Mouse (Mus musculus) MEL (cell line): Measurements from ENCODE around the gene Phlda2. TPM values are rescaled to one million over a fixed set of nuclear protein-coding genes. Genes with fewer than 3 reads are reported as not detected.

Experiments
- DNase-seq: peaks from one replicate; pipeline ENCODE4 v3.0.0; 2011; ENCODE audit warnings: low read depth, low spot score
- H3K27ac ChIP-seq: 2 replicates; pipeline ENCODE4 v1.5.1; 2012; ENCODE audit warnings: low read depth, mild to moderate bottlenecking, control low read depth, low read length, moderate library complexity; ENCODE audit not compliant: control insufficient read depth
- H3K27me3 ChIP-seq, 2 experiments: fragments of 150-350 bp in 1 of 2; sonication (generic) in 1 of 2; 2 replicates each; pipeline ENCODE4 v1.6.1; 2012; ENCODE audit warnings: low read length in 2 of 2, mild to moderate bottlenecking in 2 of 2, improper control_type of control experiment in 1 of 2, moderate library complexity in 1 of 2; ENCODE audit not compliant: insufficient read depth in 2 of 2, control insufficient read depth in 1 of 2
- H3K36me3 ChIP-seq, 2 experiments: 2 replicates each; pipeline ENCODE4 v1.6.1; 2012 to 2014; ENCODE audit warnings: low read length in 2 of 2, improper control_type of control experiment in 1 of 2, inconsistent platforms in 1 of 2, mild to moderate bottlenecking in 1 of 2; ENCODE audit not compliant: insufficient read depth in 2 of 2, control insufficient read depth in 1 of 2
- H3K4me1 ChIP-seq, 2 experiments: fragments of 150-350 bp in 1 of 2; sonication (generic) in 1 of 2; 2 replicates each; pipeline ENCODE4 v1.6.1; 2012; ENCODE audit warnings: low read length in 2 of 2, improper control_type of control experiment in 1 of 2, mild to moderate bottlenecking in 1 of 2; ENCODE audit not compliant: insufficient read depth in 2 of 2, control insufficient read depth in 1 of 2
- H3K4me3 ChIP-seq, 2 experiments: fragments of 150-350 bp in 1 of 2; sonication (generic) in 1 of 2; 2 replicates each; pipeline ENCODE4 v1.5.1; 2012; ENCODE audit warnings: low read depth in 2 of 2, low read length in 2 of 2, mild to moderate bottlenecking in 2 of 2, moderate library complexity in 2 of 2, control low read depth in 1 of 2, improper control_type of control experiment in 1 of 2; ENCODE audit not compliant: control insufficient read depth in 1 of 2, insufficient read depth in 1 of 2
- H3K79me2 ChIP-seq: 2 replicates; pipeline ENCODE4 v1.6.1; 2012; ENCODE audit warnings: mild to moderate bottlenecking, low read length, moderate library complexity; ENCODE audit not compliant: control insufficient read depth, poor library complexity, insufficient read depth
- H3K9ac ChIP-seq: 2 replicates; pipeline ENCODE4 v1.6.1; 2012; ENCODE audit warnings: low read depth, mild to moderate bottlenecking, control low read depth, low read length, moderate library complexity; ENCODE audit not compliant: control insufficient read depth, poor library complexity, severe bottlenecking
- H3K9me3 ChIP-seq: fragments of 150-350 bp; sonication (generic); replicated peaks from 2 replicates; pipeline ENCODE4 v1.6.1; 2012; ENCODE audit warnings: mild to moderate bottlenecking, low read length, improper control_type of control experiment, moderate library complexity; ENCODE audit not compliant: insufficient read depth
- CTCF ChIP-seq, 3 experiments: IDR thresholded peaks in 2 of 3; conservative IDR thresholded peaks in 1 of 3; 2 replicates each; pipeline ENCODE4 v1.5.1; 2011 to 2012; ENCODE audit warnings: low read length in 3 of 3, low read depth in 2 of 3, mild to moderate bottlenecking in 2 of 3, improper control_type of control experiment in 1 of 3, inconsistent platforms in 1 of 3, mixed read lengths in 1 of 3, moderate library complexity in 1 of 3; ENCODE audit not compliant: control insufficient read depth in 1 of 3, insufficient read depth in 1 of 3, poor library complexity in 1 of 3, severe bottlenecking in 1 of 3
- E2F4 ChIP-seq: IDR thresholded peaks from 2 replicates; pipeline ENCODE4 v1.6.1; 2011; ENCODE audit warnings: low read depth, low read length, improper control_type of control experiment, borderline replicate concordance
- ETS1 ChIP-seq: IDR thresholded peaks from 2 replicates; pipeline ENCODE4 v1.6.1; 2012; ENCODE audit warnings: low read depth, mild to moderate bottlenecking, inconsistent platforms, low read length, improper control_type of control experiment, moderate library complexity
- GABPA ChIP-seq: IDR thresholded peaks from 2 replicates; pipeline ENCODE4 v1.6.1; 2012; ENCODE audit warnings: low read depth, mild to moderate bottlenecking, inconsistent platforms, low read length, improper control_type of control experiment, moderate library complexity
- KAT2A ChIP-seq: conservative IDR thresholded peaks from 2 replicates; pipeline ENCODE4 v1.6.1; 2012; ENCODE audit warnings: low read depth, low read length, improper control_type of control experiment, inconsistent platforms
- MAFK ChIP-seq: IDR thresholded peaks from 2 replicates; pipeline ENCODE4 v1.6.1; 2011; ENCODE audit warnings: low read depth, mild to moderate bottlenecking, low read length, improper control_type of control experiment, borderline replicate concordance
- MAZ ChIP-seq: IDR thresholded peaks from 2 replicates; pipeline ENCODE4 v1.6.1; 2012; ENCODE audit warnings: low read depth, mild to moderate bottlenecking, inconsistent platforms, low read length, improper control_type of control experiment
- MEF2A ChIP-seq: IDR thresholded peaks from 2 replicates; pipeline ENCODE4 v1.6.1; 2014; ENCODE audit warnings: low read depth, mild to moderate bottlenecking, inconsistent platforms, low read length, improper control_type of control experiment; ENCODE audit not compliant: poor library complexity, insufficient replicate concordance, severe bottlenecking; ENCODE audit errors: extremely low read depth
- MYC ChIP-seq: IDR thresholded peaks from 2 replicates; pipeline ENCODE4 v1.6.1; 2011; ENCODE audit warnings: low read depth, mild to moderate bottlenecking, low read length, improper control_type of control experiment, moderate library complexity
- NRF1 ChIP-seq: IDR thresholded peaks from 2 replicates; pipeline ENCODE4 v1.6.1; 2014; ENCODE audit warnings: low read depth, mild to moderate bottlenecking, inconsistent platforms, low read length, improper control_type of control experiment, moderate library complexity; ENCODE audit not compliant: poor library complexity, insufficient read depth, severe bottlenecking
- POLR2A ChIP-seq, 2 experiments: IDR thresholded peaks; 2 replicates each; pipeline ENCODE4 v1.6.1; 2011 to 2012; ENCODE audit warnings: low read length in 2 of 2, mild to moderate bottlenecking in 2 of 2, control low read depth in 1 of 2, improper control_type of control experiment in 1 of 2, low read depth in 1 of 2, moderate library complexity in 1 of 2; ENCODE audit not compliant: control insufficient read depth in 1 of 2, insufficient read depth in 1 of 2, poor library complexity in 1 of 2
- RCOR1 ChIP-seq: IDR thresholded peaks from 2 replicates; pipeline ENCODE4 v1.6.1; 2012; ENCODE audit warnings: low read depth, mild to moderate bottlenecking, inconsistent platforms, low read length, improper control_type of control experiment
- TAL1 ChIP-seq: IDR thresholded peaks from 2 replicates; pipeline ENCODE4 v1.6.1; 2012; ENCODE audit warnings: mild to moderate bottlenecking, inconsistent platforms, low read length, moderate library complexity, mixed read lengths
- TBP ChIP-seq: IDR thresholded peaks from 2 replicates; pipeline ENCODE4 v1.8.0; 2011; ENCODE audit warnings: low read depth, low read length, improper control_type of control experiment
- TCF12 ChIP-seq: IDR thresholded peaks from 2 replicates; pipeline ENCODE4 v1.6.1; 2014; ENCODE audit warnings: low read depth, mild to moderate bottlenecking, inconsistent platforms, low read length, improper control_type of control experiment, moderate library complexity
- USF1 ChIP-seq: IDR thresholded peaks from 2 replicates; pipeline ENCODE4 v1.6.1; 2014; ENCODE audit warnings: low read depth, mild to moderate bottlenecking, inconsistent platforms, low read length, improper control_type of control experiment, moderate library complexity
- ZKSCAN1 ChIP-seq: IDR thresholded peaks from 2 replicates; pipeline ENCODE4 v1.6.1; 2012; ENCODE audit warnings: low read depth, mild to moderate bottlenecking, inconsistent platforms, low read length, improper control_type of control experiment, moderate library complexity
- ZMIZ1 ChIP-seq: IDR thresholded peaks from 2 replicates; pipeline ENCODE4 v1.6.1; 2012; ENCODE audit warnings: low read depth, mild to moderate bottlenecking, inconsistent platforms, low read length, improper control_type of control experiment, moderate library complexity
- polyA plus RNA-seq, 2 experiments: library from polyadenylated mRNA; stranded (reverse) in 1 of 2; unstranded in 1 of 2; fragments of >175 nt in 1 of 2; fragments of >200 nt in 1 of 2; gene quantifications; 2 replicates each; pipeline versions ENCODE4 v1.2.1 to v1.2.4; 2012; ENCODE audit warnings: low replicate concordance in 2 of 2, low read depth in 1 of 2; ENCODE audit not compliant: insufficient read length in 2 of 2, insufficient read depth in 1 of 2, missing spikeins in 1 of 2
- total RNA-seq: library from RNA; depleted of rRNA; stranded (reverse); fragments of 300-350 nt; gene quantifications from 2 replicates; pipeline ENCODE4 v1.2.3, GENCODE M21; 2012

Gene Phlda2
- total and polyA plus RNA-seq, 3 experiments: 152 to 253 TPM; not detected in 1

DNA sequence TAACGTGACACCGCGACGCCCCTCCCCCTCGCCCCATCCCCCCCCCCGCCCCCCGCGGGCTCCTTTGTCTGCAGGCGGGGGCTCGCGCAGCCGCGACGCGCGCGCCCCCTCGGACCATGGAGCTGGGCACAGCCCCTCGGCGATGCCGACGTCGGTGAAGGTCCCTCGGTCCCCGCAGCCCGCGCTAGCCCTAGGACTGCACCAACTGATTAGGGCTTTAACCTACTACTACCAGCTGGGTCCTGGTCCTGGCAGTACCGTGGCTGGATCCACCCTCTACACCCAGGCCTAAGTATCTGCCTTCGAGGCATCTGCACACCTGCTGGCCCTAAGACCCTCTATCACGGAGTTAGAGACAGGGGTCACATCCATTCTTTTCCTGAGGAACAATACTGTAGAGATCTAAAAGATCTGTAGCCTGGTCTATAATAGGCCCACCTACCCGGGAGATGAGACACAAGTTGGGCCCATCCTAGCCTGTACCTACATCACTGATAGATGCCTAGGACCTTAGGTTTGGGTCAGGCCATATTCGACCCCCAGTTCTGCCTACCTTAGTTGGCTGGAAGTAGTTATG is 41.6 kb downstream of the Phlda2 start:
- no peak for TF ChIP-seq MAFK
- no peak for TF ChIP-seq MYC
- TF ChIP-seq KAT2A: no peak
- TF ChIP-seq GABPA: no peak
- no peak for TF ChIP-seq ZKSCAN1
- no peak for TF ChIP-seq E2F4
- TF ChIP-seq NRF1: no peak
- no peak for TF ChIP-seq MAZ
- TF ChIP-seq ETS1: no peak
- no peak for TF ChIP-seq TAL1
- no peak for TF ChIP-seq CTCF (IDR thresholded peaks at IDR 0.05 in 2 of 3, conservative IDR thresholded peaks at IDR 0.05 in 1 of 3; ENCODE audit: control insufficient read depth in 1 of 3, insufficient read depth in 1 of 3, low read depth in 2 of 3, low read length in 3 of 3, poor library complexity in 1 of 3, severe bottlenecking in 1 of 3)
- TF ChIP-seq TCF12: no peak
- Histone ChIP-seq H3K27me3 (no peaks in the 10 kb centered on the region), H3K4me1 (peaks cover 0 to 21% of the 10 kb centered on the region in 2 experiments; a peak in 2 of 4 replicates), H3K36me3 (peaks cover 0 to 16% of the 10 kb centered on the region in 2 experiments; a peak in 2 of 4 replicates), H3K27ac (no peak overlapping the region), H3K79me2 (peaks cover 8% of the 10 kb centered on the region; the same call in 1 of the 2 replicates), H3K9ac (peak overlapping the region; percentile 49), H3K4me3 (peak overlapping the region; percentile 19 to 38; a peak in 3 of 4 replicates), H3K9me3 (no peaks in the 10 kb centered on the region)
- peak; percentile 41 for DNase-seq

DNA sequence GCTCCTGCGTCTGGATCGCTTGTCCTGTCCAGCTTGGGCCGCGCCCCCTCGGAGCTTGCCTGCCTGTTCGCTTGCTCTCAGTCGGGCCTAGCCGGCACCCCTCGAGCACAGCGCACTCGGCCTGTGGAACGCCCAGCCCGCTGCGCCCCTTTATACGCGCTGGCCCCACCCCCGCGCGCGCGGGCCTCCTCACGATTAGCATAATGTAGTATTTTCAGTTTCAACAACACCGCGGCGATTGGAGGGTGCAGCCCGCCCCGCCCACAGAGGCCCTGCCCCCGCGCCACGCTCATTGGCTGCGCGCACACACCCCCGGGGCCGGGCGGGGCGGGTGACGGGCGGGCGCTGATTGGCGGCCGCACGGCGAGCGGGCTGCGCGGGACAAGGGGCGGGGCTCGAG is 42.1 kb downstream of the Phlda2 start, which contains the start of gene Cdkn1c:
Gene Cdkn1c (minus strand): TSS at position 177 of the 400 bp plus-strand sequence.
- H3K27me3 ChIP-seq: no peaks in the 10 kb centered on the region
- H3K9me3 ChIP-seq: no peaks in the 10 kb centered on the region
- H3K27ac ChIP-seq: no peak within 1 kb of the TSS
- peaks cover 0 to 18% of the 10 kb centered on the region in 2 experiments; a peak in 2 of 4 replicates for H3K4me1 ChIP-seq
- peak within 1 kb of the TSS; percentile 19 to 38; a peak in 3 of 4 replicates for H3K4me3 ChIP-seq
- peak within 1 kb of the TSS; percentile 49 for H3K9ac ChIP-seq
- H3K79me2 ChIP-seq: peaks cover 7% of the 10 kb centered on the region; the same call in 1 of the 2 replicates
- DNase-seq: peak; percentile 90
- TF ChIP-seq MEF2A (no peak), CTCF (IDR thresholded peaks at IDR 0.05 in 2 of 3, conservative IDR thresholded peaks at IDR 0.05 in 1 of 3; ENCODE audit: control insufficient read depth in 1 of 3, insufficient read depth in 1 of 3, low read depth in 2 of 3, low read length in 3 of 3, poor library complexity in 1 of 3, severe bottlenecking in 1 of 3) (no peak), RCOR1 (no peak), USF1 (0 out of 2 replicates have a peak, but pooled peaks have one; percentile 20), NRF1 (peak; percentile 32; the same call in 1 of the 2 replicates), TAL1 (no peak), TBP (peak; percentile 58; the same call in 1 of the 2 replicates), MAFK (no peak), ZMIZ1 (no peak), MAZ (peak; percentile 41; the same call in 1 of the 2 replicates), POLR2A (IDR thresholded peaks at IDR 0.05; ENCODE audit: control insufficient read depth in 1 of 2, insufficient read depth in 1 of 2, low read depth in 1 of 2, low read length in 2 of 2, poor library complexity in 1 of 2) (peak; percentile 61 to 63; a peak in 2 of 4 replicates)
- TF ChIP-seq, all 39 proteins: peak for 5
- H3K36me3 ChIP-seq: peaks cover 0 to 16% of the 10 kb centered on the region in 2 experiments; a peak in 2 of 4 replicates
